Mouse (Mus musculus) T-helper 17 cell (primary cell): ENCODE measurements at regions not wholly inside any gene's neighbourhood (a gene's known extent, or its start where the extent isn't known, plus 50 kb on each side); places are given as distances from the start of the nearest gene placed in this dataset.

Experiments
- in situ Hi-C, 2 experiments: fragments of 300-600 bp; cut with MboI, MseI; formaldehyde crosslinking; loops; 1 replicate in 1 of 2; 2 replicates in 1 of 2; pipeline ENCODE4 v1.15.1; 2025; ENCODE audit warnings: high pct_unique_total_duplicates in 2 of 2

GRCm38 (mm10) chr3:102661296-102661695 lies 73.0 kb upstream of the Tspan2 start:
- in situ Hi-C loops: no loop called here

GRCm38 (mm10) chr3:102663711-102664110 lies 70.6 kb upstream of the Tspan2 start:
- in situ Hi-C loops: no loop called here

- in situ Hi-C loops: no loop called here
Observed at GRCm38 (mm10) chr3:102664665-102665190, 69.6 kb upstream of the Tspan2 start.

- in situ Hi-C loops: no loop called here
Observed at GRCm38 (mm10) chr3:102667796-102668195, 66.5 kb upstream of the Tspan2 start.

- in situ Hi-C loops: no loop called here
Observed at GRCm38 (mm10) chr3:102668556-102668955, 65.8 kb upstream of the Tspan2 start.

- in situ Hi-C loops: no loop called here
Observed at GRCm38 (mm10) chr3:102669951-102670350, 64.4 kb upstream of the Tspan2 start.

- in situ Hi-C loops: no loop called here
Observed at GRCm38 (mm10) chr3:102670557-102670956, 63.8 kb upstream of the Tspan2 start.

GRCm38 (mm10) chr3:102670972-102671371 lies 63.4 kb upstream of the Tspan2 start:
- in situ Hi-C loops: no loop called here

GRCm38 (mm10) chr3:102673506-102673905 lies 60.8 kb upstream of the Tspan2 start:
- in situ Hi-C loops: no loop called here

GRCm38 (mm10) chr3:102674068-102674467 lies 60.3 kb upstream of the Tspan2 start:
- in situ Hi-C loops: no loop called here

- in situ Hi-C loops: no loop called here
Observed at GRCm38 (mm10) chr3:102676946-102677534, 57.3 kb upstream of the Tspan2 start.

- in situ Hi-C loops: no loop called here
Observed at GRCm38 (mm10) chr3:102678516-102678915, 55.8 kb upstream of the Tspan2 start.

- in situ Hi-C loops: no loop called here
Observed at GRCm38 (mm10) chr3:102682424-102682823, 51.9 kb upstream of the Tspan2 start.

GRCm38 (mm10) chr3:102683541-102683940 lies 50.8 kb upstream of the Tspan2 start:
- in situ Hi-C loops: no loop called here
